Mouse (Mus musculus) c-Kit-negative CD71-positive TER-119-positive erythroid progenitor cells, embryonic 14.5 days (primary cell): ENCODE results near the gene Synj2bp.
A peak's percentile ranks its signal among the peaks of the same experiment; 100 is the strongest.
"Not testable (repeated sequence)": the region's sequence is repeated elsewhere in the genome, so short reads cannot be mapped to it uniquely, and the experiment has no call there.

Source experiments
- DNase-seq: peaks from one replicate; pipeline ENCODE4 v3.0.0-alpha.2; 2013; ENCODE audit warnings: low read depth, low spot score

Synj2bp gene

DNA sequence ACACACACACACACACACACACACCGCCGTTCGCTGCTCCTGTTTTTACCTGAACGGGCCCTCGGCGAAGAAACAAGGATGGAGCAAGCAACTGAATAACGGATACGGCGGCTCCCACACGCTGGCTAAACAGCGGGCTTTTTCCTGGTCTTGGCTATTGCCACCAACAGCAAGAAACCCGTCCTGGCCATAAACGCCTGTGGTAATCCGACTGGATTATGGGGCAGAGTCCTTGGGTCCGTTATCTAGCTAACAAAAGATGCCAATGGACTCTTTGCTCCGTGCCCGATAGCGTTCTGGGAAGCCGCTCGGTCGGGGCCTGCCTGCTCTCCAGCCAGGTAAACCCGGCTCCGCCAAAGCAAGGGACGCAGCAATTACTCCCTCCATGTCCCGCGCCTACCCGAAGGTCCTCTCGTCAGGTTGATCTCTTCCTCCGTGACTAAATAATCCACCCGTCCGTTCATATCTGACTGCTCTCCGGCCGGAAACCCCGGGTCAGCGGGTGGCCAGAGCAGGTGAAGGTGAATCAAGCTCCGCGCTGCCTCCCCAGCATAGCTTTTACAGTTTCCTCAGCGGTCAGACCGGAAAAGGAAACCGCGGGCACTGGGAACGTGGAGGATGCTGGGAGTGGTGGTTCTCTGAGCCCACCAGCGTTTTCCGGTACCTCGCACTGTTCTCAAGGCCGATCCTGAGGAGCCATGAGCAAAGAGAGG lies at the start of gene Synj2bp, which contains the start of gene Gm20498:
Gene Synj2bp, minus strand, starts transcription at position 596 of the 713 bp plus-strand sequence.
Gene Gm20498, minus strand, starts transcription at position 590 of the 713 bp plus-strand sequence.
- peak; percentile 58 for DNase-seq

DNA sequence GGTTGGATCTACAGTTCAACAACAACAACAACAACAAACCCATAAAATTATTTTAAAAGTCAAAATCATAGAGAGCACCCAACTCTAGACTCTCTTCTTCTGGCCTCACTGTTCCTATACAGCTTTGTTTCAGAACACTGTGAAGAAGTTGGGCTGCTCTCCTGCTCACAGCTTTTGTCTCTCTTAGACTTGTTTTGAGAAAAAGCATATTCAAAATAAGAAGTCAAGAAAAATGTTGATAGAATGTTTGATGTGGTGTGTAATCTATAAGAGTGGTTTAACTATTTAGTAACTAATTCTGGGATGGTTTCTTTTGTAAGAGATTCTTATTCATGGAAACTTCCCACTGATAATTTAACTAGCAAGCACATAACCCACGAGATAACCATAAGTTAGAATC lies 35.7 kb upstream of the Synj2bp start, which contains the start of gene Adam21:
Gene Adam21, minus strand, starts transcription at position 101 of the 400 bp plus-strand sequence.
- no peak for DNase-seq

DNA sequence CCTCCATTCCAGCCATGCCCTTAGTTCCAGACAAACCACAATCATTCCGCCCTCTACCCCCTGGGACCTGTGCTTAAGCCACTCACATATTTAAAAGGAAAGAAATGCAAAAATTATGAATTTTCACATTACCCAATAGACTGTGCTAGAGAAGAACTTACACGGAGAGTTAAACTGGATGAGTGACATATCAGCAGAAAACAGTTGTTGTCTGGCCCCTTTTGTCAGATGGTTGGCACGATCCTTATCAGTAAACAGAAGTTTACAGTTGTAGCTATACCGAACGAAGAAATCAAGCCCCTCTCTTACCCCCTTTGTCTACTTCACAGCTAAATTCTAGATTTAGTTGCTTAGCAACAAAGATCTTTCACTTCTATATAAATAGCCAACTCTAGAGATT lies 35.2 kb upstream of the Synj2bp start:
- DNase-seq = no peak

DNA sequence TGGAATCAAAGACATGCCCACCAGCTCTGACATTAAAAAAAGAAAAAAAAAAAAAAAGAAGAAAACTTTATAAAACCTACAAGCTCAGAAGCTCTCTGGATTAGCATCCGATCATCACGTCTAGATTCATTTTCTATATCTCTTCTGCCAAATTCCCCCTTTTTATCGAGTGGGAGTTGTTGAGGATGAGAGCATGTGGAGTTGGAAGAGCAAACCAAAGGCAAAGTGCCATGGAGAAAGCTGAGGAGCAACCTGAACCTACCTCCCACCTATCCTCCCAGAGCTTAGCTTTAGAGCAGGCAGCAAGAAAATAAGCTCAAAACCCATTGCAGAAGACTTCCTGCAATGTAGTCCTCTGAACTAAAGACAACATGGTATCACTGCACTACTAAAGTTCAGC lies 31.5 kb upstream of the Synj2bp start:
- DNase-seq = no peak

DNA sequence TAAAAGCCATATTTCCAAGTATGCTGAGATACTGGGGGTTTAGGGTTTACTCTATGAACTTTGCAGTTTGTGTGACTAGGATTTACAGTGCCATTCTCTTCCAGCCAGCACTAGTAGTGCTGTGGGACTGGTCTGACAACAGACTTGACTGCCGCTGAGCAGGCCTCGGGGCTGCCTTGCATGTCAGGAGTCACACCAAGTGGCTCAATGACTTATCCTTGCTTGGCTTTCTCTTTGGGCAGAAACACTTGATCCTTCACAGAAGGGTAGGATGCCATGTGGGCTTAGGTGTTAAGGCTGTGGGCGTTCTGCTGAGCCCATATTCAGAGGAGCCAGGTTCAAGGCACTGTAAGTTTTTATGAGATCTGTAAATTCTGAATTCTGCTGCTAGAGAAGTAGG lies 16.6 kb upstream of the Synj2bp start:
- DNase-seq = no peak

DNA sequence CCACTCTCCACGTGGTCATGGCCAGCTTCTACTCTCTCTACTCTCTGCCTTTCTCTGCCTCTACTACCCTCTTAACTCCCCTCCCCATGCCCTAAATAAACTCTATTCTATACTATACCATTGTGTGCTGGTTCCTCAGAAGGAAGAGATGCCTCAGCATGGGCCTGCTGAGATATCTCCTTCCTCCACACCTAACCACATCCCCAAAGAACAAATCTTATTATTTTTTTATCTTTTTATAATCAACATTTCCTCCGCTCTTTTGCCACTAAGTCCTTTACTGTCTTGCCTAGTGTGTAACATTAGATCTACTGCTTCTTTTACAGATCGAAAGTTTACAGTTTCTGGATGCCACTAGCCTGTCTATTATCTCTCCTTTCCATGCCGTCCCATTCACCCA lies 14.5 kb upstream of the Synj2bp start:
- DNase-seq = no peak

DNA sequence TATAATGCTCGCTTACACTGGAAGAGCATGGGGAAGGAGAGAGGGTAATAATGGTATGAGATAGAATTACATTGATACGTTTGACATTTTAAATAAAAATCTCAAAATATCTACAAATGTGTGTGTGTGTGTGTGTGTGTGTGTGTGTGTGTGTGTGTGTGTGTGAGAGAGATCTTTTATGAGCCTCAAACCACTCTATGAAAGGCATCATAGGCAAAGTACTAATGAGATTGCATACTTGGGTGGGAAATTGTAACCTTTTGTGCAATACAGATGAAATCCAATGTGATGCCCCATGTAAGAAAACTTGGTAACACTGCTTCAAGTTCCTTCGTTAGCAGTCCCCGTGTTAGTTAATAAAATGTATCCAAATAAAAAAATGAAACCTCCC lies 313 bp upstream of the Synj2bp start:
- no peak for DNase-seq

DNA sequence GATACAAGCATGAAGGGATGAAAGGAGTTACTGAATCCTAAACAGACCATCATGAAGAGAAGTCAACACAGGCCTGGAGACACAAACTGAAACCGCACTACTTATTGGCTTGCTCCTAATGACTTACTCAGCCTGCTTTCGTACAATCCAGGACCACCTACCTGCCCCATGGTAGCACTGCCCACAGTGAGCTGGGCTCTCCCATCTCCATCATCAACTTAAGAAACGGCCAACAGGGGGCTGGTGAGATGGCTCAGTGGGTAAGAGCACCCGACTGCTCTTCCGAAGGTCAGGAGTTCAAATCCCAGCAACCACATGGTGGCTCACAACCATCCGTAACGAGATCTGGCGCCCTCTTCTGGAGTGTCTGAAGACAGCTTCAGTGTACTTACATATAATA lies 2.1 kb downstream of the Synj2bp start:
- DNase-seq = not testable (repeated sequence)

DNA sequence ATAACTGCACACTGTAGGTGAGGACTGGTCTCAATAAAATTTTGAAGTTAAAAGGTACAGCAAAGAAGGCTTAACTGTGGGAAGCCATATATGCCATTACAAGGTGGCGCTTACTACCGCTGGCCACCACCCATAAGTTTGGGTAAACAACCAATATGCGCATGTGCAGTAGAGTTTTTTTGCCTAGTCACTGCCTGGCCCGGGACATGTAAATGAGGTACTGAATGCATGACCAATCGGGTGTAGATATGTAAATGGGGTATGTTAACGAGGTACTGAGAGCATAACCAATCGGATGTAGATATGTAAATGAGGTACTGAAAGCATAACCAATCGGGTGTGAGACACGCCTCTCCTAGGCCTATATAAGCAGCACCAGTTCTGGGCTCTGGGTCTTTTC lies 35.8 kb downstream of the Synj2bp start:
- DNase-seq = not testable (repeated sequence)

DNA sequence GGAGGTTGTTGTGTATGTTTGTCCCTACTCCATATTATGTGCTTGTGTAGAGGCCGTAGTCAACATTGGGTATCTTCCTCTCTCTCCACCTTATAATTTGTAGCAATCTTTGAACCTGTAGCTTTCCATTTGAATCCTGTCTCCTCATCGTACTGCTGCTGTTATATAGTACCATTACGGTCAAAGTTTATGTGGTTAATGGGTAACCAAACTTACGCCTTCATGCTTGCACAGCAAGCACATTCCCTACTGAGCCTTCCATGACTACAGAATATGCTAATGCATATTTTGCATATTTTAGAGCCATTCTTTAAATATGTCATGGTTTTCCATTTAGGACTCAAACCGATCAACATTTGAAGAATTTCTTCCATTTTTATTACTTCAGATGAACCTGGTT lies 42.2 kb downstream of the Synj2bp start:
- DNase-seq = no peak

DNA sequence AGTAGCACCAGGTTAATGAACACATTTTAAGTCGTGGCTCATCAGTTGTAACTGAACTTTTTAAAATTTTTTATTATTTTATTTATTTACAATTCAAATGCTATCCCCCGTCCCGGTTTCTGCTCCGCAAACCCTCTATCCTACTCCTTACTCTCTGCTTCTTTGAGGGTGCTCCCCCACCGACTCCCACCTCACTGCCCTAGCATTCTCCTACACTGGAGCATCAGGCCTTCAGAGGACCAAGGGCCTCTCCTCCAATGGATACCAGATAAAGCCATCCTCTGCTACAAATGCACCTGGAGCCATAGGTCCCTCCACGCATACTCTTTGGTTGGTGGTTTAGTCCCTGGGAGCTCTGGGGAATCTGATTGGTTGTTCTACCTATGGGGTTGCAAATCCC lies 47.4 kb downstream of the Synj2bp start:
- no peak for DNase-seq

DNA sequence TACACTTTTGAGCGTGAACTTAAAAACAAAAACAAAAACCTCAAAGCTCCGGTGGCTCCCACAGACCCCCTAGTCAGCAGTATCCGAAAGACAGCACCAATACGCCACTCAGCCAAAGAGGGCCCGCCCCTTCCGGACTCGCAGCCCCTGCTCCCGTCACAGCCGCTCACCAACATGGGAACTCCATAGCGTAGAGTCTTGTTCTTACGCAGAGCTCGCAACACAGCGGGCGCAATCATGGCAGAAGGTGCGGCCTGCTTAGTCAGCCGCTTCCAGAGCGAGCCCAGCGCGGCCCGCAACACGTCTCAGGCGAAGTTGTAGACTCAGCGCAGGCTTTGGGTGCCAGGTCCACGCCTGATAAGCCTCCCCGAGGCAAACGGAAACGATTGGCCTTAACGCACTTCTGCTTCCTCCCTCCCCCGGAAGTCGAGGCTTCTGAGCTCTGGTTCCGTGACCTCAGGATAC lies 48.0 kb downstream of the Synj2bp start, which contains the start of gene Cox16:
Gene Cox16, minus strand, starts transcription at position 401 of the 465 bp plus-strand sequence.
- peak; percentile 66 for DNase-seq

DNA sequence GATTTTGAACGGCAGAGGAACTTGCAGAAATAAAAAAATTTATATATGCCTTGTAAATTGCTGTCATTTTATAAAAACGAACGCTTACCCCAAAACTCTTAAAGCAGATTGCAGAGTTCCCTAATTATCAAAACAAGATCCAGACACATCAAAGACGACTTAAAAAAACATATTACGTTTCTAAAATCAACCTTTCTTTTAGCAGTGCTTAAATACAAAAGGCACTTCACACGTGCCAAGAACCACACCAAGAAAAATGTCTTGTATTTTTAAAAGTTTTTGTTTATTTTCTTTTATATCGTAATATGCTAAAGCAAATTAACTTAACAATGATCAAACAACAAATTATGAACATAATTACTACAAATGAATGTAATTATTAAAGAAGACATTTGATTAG lies 48.5 kb downstream of the Synj2bp start:
- no peak for DNase-seq

DNA sequence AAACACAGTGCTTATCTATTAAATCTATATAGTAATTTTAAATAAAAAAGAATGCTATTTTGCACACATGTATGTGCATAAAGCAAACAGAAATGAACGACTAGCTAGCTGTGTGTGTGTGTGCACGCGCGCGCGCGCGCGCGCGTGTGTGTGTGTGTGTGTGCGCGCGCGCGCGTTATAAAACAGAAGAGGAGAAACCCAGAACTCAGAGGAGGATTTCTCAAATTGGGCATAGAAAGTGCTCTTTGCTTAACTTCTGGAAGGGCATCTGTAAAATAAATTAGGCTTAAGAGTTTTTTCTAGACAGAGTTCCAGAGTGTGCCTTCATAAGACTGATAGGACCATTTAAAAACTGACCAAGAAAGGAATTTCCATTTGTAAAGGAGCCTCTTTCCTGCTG lies 49.1 kb downstream of the Synj2bp start:
- peak; percentile 40 for DNase-seq

DNA sequence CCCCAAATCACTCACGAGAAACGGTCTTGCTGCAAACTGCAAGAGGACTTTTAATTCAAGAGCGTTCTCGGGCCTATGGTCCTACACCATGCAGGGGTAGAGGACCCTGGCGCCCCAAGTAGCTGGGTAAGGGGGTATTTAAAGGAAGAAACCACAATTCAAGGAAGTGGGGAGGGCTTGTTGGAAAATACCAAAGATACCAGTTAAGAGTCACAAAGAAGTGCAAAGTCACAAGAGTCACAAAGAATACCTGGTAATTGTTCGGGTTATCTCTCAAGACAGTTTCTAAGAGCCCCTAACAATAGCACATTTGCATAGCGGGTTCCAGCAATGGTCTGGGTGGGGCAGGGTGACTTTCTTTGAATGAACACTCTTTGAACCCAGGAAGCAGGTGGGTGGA lies 73.7 kb downstream of the Synj2bp start:
- DNase-seq = not testable (repeated sequence)
